Mouse (Mus musculus) hindbrain, postnatal 0 days (tissue): ENCODE measurements at regions not wholly inside any gene's neighbourhood (a gene's known extent, or its start where the extent isn't known, plus 50 kb on each side); places are given as distances from the start of the nearest gene placed in this dataset.

Experiments
- ATAC-seq: fragments of 200-750 bp; cut with Nextera tagmentation; 2 replicates; pipeline ENCODE4 v1.8.0; 2017; ENCODE audit warnings: mild to moderate bottlenecking, moderate TSS enrichment, moderate library complexity
- DNase-seq: peaks from one replicate; pipeline ENCODE4 v3.0.0-alpha.2; 2015; ENCODE audit warnings: low spot score
- H3K27ac ChIP-seq: fragments of 300-500 bp; sonication (generic); 2 replicates; pipeline ENCODE4 v1.5.1; 2014; ENCODE audit warnings: mild to moderate bottlenecking
- H3K27me3 ChIP-seq: fragments of 300-500 bp; sonication (generic); 2 replicates; pipeline ENCODE4 v1.6.1; 2014; ENCODE audit warnings: low read length, mixed read lengths; ENCODE audit not compliant: insufficient read depth
- H3K36me3 ChIP-seq: fragments of 300-500 bp; sonication (generic); 2 replicates; pipeline ENCODE4 v1.6.1; 2014; ENCODE audit warnings: low read length, mixed read lengths; ENCODE audit not compliant: insufficient read depth
- H3K4me1 ChIP-seq: fragments of 300-500 bp; sonication (generic); 2 replicates; pipeline ENCODE4 v1.6.1; 2014; ENCODE audit warnings: antibody characterized with exemption, low read length, mixed read lengths; ENCODE audit not compliant: insufficient read depth
- H3K4me2 ChIP-seq: fragments of 300-500 bp; sonication (generic); 2 replicates; pipeline ENCODE4 v1.6.1; 2014; ENCODE audit warnings: low read depth, mild to moderate bottlenecking, low read length, moderate library complexity, mixed read lengths
- H3K4me3 ChIP-seq: fragments of 300-500 bp; sonication (generic); 2 replicates; pipeline ENCODE4 v1.5.1; 2014; ENCODE audit warnings: low read length
- H3K9ac ChIP-seq: fragments of 300-500 bp; sonication (generic); replicated peaks from 2 replicates; pipeline ENCODE4 v1.6.1; 2014; ENCODE audit warnings: mild to moderate bottlenecking, low read length, moderate library complexity, mixed read lengths
- H3K9me3 ChIP-seq: fragments of 300-500 bp; sonication (generic); 2 replicates; pipeline ENCODE4 v1.6.1; 2016; ENCODE audit warnings: low read length, mixed read lengths
- CTCF ChIP-seq: IDR thresholded peaks from 2 replicates; pipeline ENCODE4 v1.5.1; 2016; ENCODE audit warnings: antibody characterized with exemption, control low read depth, low read depth
- WGBS: fragments of 180-500 bp; shearing (Covaris S2); extraction: QIAGEN DNeasy Blood & Tissue Kit; methylation state at CpG from one replicate; pipeline ENCODE4 v1.1.7; 2014; 5-methylcytosine and 5-hydroxymethylcytosine counted together

- peak overlapping the region; percentile 78 for H3K27ac ChIP-seq
- H3K4me1 ChIP-seq: peaks cover 5% of the 10 kb centered on the region; the same call in 1 of the 2 replicates
- peak overlapping the region; percentile 34; the same call in 1 of the 2 replicates for H3K4me3 ChIP-seq
- H3K27me3 ChIP-seq: no peaks in the 10 kb centered on the region
- ATAC-seq (no peak), DNase-seq (peak; percentile 22)
- TF ChIP-seq CTCF: no peak
- H3K36me3 ChIP-seq: no peaks in the 10 kb centered on the region
- H3K9ac ChIP-seq: peak overlapping the region; percentile 37; the same call in 1 of the 2 replicates
- H3K4me2 ChIP-seq: peak overlapping the region; percentile 75
- no peaks in the 10 kb centered on the region for H3K9me3 ChIP-seq
- 5% methylated on average over 6 of the region's 6 CpGs for WGBS
Measured at GRCm38 (mm10) chr9:41272596-41272995, 111.1 kb upstream of the Ubash3b start.

DNA sequence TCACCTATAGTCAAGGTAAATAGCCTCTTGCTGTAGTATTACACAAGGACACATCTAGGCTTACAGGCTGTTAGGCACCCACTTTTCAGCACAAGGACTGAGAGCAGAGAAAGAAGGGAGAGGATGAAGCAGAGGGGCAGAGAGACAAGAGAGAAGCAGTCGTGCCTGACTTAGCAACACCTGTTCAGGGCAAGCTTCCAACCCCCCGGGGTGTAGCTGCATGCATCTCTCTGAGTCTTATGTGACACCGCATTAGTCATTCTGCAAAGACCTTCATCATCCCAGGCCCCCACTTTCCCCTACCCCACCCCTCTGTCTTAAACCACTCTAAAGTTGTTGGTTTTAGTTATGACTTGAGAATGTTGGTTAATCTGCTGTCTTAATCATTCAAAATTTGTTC lies 106.6 kb upstream of the Ubash3b start:
- H3K27me3 ChIP-seq: no peaks in the 10 kb centered on the region
- ATAC-seq: no peak
- no peaks in the 10 kb centered on the region for H3K9me3 ChIP-seq
- no peaks in the 10 kb centered on the region for H3K4me1 ChIP-seq
- no peak overlapping the region for H3K9ac ChIP-seq
- H3K4me2 ChIP-seq: no peak overlapping the region
- no peak overlapping the region for H3K27ac ChIP-seq
- DNase-seq: no peak
- no peaks in the 10 kb centered on the region for H3K36me3 ChIP-seq
- no peak for TF ChIP-seq CTCF
- 51% methylated on average over 3 of the region's 3 CpGs for WGBS
- H3K4me3 ChIP-seq: no peak overlapping the region

DNA sequence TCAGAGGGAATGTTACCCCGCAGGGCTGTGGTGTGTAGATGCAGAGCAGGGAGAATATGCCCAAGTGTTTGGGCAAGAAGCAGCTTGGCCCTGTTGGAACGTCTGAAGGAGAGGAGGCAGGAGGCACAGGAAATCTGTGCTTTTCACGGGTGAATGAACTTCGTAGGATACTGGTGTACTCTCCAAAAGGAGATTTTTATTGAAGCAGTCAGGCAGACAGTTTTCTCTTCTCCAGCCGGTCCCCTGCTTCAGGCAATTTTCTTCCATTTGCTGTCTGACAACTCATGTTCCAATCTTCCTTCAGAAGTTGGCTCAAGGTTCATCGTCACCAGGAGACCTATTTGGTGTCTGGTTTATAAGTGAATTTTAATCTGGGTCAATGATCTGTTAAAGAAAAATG lies 103.0 kb upstream of the Ubash3b start:
- no peak overlapping the region for H3K4me3 ChIP-seq
- H3K27ac ChIP-seq: peak overlapping the region; percentile 12; the same call in 1 of the 2 replicates
- no peaks in the 10 kb centered on the region for H3K36me3 ChIP-seq
- no peak overlapping the region for H3K9ac ChIP-seq
- TF ChIP-seq CTCF: no peak
- DNase-seq: peak; percentile 81
- no peaks in the 10 kb centered on the region for H3K9me3 ChIP-seq
- ATAC-seq: peak; percentile 66
- 24% methylated on average over 6 of the region's 6 CpGs for WGBS
- H3K4me1 ChIP-seq: no peaks in the 10 kb centered on the region
- no peak overlapping the region for H3K4me2 ChIP-seq
- H3K27me3 ChIP-seq: no peaks in the 10 kb centered on the region

DNA sequence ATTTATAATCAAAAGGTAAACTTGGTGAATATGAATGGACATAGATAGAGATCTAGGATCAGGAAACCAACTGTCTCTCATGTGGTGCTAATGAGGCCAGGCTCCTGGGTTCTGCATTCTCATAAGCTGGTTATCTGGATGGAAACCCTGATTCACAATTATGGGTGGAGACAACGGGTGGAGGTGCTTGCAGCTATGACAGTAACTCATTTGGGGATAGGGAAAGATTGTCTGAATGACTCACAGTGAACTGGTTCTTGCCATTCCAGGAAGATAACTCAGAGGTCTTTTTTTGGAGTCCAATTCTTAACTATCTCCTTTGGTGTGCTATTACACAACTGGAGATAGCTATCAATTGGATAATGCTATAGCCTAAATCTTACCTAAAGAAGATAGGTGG lies 95.7 kb upstream of the Ubash3b start:
- Histone ChIP-seq H3K36me3 (no peaks in the 10 kb centered on the region), H3K4me1 (no peaks in the 10 kb centered on the region), H3K4me2 (no peak overlapping the region), H3K9me3 (no peaks in the 10 kb centered on the region), H3K27ac (no peak overlapping the region), H3K27me3 (no peaks in the 10 kb centered on the region), H3K4me3 (no peak overlapping the region), H3K9ac (no peak overlapping the region)
- ATAC-seq: no peak
- no peak for DNase-seq
- TF ChIP-seq CTCF: no peak
- WGBS: 72% methylated on average over 1 of the region's 1 CpGs

DNA sequence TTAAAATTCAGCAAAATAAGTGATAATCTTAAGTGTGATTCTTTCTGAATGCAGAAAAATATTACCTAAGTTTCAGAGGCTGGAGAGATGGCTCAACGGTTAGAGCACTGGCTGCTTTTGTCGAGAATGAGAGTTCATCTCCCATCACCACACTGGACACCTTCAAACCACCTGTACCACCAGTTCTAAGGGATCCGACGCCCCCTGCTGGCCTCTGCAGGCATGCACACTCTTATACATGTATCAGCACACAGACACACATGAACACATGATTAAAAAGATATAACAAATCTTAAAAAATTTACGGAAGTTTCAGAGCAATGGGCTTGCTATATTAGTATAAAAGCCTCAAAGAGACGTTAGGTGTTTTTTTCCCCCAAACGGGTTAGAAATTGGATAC lies 80.9 kb upstream of the Ubash3b start:
- no peak overlapping the region for H3K27ac ChIP-seq
- no peak for ATAC-seq
- H3K36me3 ChIP-seq: no peaks in the 10 kb centered on the region
- no peak overlapping the region for H3K4me3 ChIP-seq
- no peaks in the 10 kb centered on the region for H3K27me3 ChIP-seq
- 90% methylated on average over 7 of the region's 7 CpGs for WGBS
- no peak for DNase-seq
- no peak overlapping the region for H3K4me2 ChIP-seq
- no peaks in the 10 kb centered on the region for H3K9me3 ChIP-seq
- no peak overlapping the region for H3K9ac ChIP-seq
- no peaks in the 10 kb centered on the region for H3K4me1 ChIP-seq
- TF ChIP-seq CTCF: no peak; the same call in 1 of the 2 replicates

GRCm38 (mm10) chr9:41239097-41239451 lies 77.6 kb upstream of the Ubash3b start:
- 50% methylated on average over 5 of the region's 5 CpGs for WGBS
- no peaks in the 10 kb centered on the region for H3K27me3 ChIP-seq
- no peaks in the 10 kb centered on the region for H3K36me3 ChIP-seq
- no peaks in the 10 kb centered on the region for H3K9me3 ChIP-seq
- no peak overlapping the region for H3K4me3 ChIP-seq
- no peaks in the 10 kb centered on the region for H3K4me1 ChIP-seq
- ATAC-seq (0 out of 2 replicates have a peak, but pooled peaks have one; percentile 24), DNase-seq (no peak)
- H3K9ac ChIP-seq: no peak overlapping the region
- no peak overlapping the region for H3K4me2 ChIP-seq
- H3K27ac ChIP-seq: no peak overlapping the region
- no peak for TF ChIP-seq CTCF

DNA sequence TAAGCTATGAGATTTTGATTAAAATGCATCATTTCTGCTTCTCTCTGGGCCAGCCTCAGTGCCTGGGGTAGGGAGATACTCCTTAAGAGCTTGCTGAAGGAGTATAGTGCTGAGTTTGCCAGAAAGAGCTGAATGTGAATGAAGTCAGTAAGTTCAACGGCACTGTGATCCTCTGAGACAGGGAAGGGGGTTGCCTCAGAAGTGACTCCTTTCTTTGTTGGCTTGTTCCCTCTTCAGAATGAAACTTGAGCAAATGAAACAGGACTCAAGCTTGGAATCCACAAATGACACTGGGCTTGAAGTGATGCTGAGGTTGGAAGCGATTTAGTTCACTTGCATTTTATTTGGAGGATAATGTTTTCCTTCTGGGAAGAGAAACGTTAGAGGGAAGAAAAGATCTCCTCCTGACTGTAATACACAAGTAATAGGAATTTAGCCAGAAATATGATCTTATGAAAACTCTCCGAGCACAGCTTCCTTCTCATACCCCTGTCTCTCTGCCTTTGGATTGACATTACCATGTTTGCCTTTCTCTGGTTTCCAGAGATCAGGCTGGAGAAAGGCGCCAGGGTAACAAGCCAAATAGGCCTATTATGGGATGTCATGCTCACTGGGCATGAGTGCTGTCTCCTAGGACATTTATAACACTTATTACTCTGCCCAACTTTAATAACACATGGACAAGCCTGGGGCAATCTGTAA lies 77.0 kb upstream of the Ubash3b start:
- no peak overlapping the region for H3K4me3 ChIP-seq

More for the DNA sequence above, 77.0 kb upstream of the Ubash3b start:
- no peaks in the 10 kb centered on the region for H3K36me3 ChIP-seq
- WGBS: 47% methylated on average over 5 of the region's 5 CpGs
- H3K4me2 ChIP-seq: no peak overlapping the region
- H3K9me3 ChIP-seq: no peaks in the 10 kb centered on the region
- H3K9ac ChIP-seq: no peak overlapping the region
- DNase-seq: peak; percentile 30
- no peaks in the 10 kb centered on the region for H3K4me1 ChIP-seq
- 0 out of 2 replicates have a peak, but pooled peaks have one; percentile 4 for ATAC-seq
- H3K27ac ChIP-seq: no peak overlapping the region
- no peaks in the 10 kb centered on the region for H3K27me3 ChIP-seq
- no peak for TF ChIP-seq CTCF
